Mouse (Mus musculus) layer of hippocampus, adult 11-12 months (tissue): ENCODE results near the gene Lbr.
"Not testable (repeated sequence)": the region's sequence is repeated elsewhere in the genome, so short reads cannot be mapped to it uniquely, and the experiment has no call there.

Source experiments
- DNase-seq: peaks from one replicate; pipeline ENCODE4 v3.0.0; 2022; ENCODE audit warnings: low spot score

Lbr gene

DNA sequence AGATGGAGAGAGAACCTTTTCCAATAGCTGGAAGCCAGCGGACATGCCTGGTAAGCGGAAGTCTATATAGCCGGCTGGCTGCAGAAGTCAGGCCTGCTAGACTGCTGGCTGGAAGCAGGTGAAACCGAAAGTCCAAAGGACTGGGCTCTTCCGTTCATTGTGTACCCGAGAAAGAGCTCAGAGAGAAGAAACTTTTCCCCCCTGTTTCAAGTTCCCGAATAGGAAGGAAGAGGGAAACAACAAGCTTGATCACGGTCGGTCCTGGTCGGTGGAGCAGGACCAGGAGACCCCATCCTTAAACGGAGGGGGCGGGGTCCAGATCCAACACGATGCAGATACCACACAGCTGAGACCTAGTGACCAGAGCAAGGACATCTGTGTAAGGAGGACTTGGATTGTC is 9.6 kb upstream of the Lbr start:
- no peak for DNase-seq

DNA sequence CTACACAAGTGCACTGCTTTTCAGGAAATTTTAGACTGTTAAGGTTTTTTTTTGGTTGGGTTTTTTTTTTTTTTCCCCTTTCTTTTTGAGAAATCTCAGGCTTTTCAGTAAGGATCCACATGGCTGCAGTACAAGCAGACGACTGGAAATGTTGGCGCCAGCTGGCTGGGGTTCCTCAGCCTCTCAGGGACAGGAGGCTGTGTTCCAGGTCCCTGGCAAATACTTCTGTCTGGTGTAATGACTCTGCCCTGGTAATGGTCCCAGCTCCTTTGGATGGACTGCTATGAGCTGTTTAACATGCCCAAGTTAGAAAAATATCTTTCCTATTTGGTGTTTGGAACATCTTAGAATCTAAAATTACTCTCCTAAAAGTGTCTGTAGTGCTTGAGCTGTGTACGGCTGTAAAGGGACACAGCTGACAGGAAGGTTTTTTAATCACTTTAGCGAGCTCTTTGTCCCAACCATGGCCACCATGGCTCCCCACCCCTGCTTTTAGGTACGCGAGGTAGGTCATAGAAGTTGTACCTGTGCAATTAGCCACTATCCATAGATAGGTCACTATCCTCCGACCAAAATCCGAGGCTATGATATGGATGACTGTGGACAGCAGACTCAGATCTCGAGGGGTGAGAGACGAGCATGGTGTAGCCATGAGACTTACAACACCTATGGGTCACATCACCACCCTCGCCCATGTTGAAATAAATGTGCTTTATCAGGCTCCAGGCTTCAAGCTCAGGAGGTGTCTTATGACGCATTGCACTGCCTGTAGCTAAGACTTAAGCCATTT is 8.9 kb upstream of the Lbr start:
- DNase-seq, result peak; percentile 65

DNA sequence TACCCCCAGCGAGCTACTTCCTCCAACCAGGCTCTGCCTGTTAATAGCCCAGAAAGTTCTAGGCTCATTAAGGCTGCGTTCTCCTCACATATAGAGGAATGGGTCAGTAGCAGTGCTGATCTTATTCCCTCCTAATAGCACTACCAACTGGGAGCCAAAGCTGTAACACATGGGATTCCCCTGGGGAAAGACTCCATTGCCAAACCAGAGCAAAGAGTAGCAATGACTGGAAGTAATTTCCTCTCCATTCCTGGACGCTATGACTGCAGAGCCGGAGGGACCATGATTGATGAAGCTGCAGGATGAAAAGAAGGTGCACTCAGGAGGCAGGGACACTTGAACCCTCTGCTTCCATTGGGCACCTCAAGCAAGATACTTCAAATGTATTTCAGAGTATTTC is 7.6 kb upstream of the Lbr start:
- no peak for DNase-seq

DNA sequence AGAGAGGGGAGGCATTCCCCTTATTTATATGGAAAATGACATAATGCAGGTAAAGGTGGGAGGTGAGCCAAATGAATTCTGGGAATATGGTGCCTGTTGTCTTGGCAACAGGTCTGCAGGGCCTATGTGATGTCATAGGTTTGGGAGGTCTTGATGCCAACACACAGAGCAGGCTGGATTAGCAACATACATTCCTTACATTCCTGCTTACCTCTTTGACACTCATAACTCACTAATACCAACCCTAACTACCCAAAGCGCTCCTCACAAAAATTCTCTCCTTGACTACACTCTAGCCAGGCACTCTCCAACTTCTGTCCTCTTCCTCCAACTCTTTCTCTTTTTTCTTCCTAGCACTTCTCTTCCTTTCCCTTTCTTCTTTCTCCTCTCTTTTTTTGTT is 5.4 kb upstream of the Lbr start:
- DNase-seq, result no peak

DNA sequence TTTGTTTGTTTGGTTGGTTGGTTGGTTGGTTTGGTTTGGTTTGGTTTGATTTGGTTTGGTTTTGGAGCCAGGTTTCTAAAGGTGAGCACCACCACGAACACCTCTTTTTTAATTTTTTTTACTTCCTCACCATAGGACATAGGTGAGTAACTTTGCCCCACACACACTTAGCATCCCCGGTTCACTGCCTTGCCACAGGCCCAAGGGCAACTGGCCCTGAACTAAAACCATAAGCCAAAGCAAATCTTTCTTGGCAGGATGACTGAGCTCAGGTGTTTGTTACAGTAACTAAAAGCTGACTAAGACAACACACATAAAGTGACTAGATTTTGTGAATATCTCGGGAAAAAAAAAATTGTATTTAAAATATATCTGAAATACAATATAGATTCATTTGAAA is 4.5 kb upstream of the Lbr start:
- no peak for DNase-seq

DNA sequence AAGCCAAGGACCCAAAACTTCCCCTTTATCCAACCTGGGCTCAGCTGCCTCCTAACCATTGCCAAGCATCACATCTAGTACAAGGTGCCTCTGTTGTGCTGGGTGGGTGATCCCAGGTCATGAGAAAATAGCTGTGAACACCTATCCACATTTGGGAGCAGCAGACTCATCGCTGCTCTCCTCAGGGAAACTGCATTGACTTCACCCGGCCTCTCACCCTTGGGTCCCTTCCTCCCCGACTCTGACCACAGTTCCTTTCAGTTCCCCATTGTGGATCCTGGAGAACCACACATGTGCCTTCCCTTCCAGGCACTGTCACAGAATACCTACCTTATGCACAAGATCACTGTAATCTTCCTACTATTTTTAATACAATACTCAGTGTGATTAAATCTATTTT is 2.9 kb upstream of the Lbr start:
- DNase-seq, result no peak

DNA sequence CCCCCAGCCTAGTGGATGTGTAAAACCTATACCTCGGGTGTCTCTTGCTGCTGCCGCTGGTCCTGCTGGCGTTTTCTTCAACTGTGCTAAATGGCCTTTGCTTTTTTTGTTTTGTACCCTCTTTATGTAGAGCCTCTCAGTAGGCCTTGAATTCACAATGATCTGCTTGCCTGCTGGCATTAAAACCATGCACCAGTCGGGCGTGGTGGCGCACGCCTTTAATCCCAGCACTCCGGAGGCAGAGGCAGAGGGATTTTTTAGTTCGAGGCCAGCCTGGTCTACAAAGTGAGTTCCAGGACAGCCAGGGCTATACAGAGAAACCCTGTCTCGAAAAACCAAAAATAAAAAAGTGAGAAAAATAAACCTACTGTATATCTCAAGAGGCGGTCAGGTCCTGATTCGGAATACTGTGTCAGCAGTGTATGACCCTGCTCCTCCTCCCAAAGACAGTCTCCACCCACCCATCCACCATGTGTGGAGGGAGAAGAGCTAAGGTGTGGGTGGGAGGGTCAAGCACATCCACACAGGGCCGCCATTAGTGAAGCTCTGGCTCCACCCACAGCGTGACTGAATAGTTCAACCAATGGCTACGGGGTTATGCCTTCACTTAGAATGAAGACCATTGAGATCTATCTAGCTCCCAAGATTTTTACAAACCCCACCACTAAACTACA is 2.2 kb upstream of the Lbr start:
- DNase-seq, result no peak

DNA sequence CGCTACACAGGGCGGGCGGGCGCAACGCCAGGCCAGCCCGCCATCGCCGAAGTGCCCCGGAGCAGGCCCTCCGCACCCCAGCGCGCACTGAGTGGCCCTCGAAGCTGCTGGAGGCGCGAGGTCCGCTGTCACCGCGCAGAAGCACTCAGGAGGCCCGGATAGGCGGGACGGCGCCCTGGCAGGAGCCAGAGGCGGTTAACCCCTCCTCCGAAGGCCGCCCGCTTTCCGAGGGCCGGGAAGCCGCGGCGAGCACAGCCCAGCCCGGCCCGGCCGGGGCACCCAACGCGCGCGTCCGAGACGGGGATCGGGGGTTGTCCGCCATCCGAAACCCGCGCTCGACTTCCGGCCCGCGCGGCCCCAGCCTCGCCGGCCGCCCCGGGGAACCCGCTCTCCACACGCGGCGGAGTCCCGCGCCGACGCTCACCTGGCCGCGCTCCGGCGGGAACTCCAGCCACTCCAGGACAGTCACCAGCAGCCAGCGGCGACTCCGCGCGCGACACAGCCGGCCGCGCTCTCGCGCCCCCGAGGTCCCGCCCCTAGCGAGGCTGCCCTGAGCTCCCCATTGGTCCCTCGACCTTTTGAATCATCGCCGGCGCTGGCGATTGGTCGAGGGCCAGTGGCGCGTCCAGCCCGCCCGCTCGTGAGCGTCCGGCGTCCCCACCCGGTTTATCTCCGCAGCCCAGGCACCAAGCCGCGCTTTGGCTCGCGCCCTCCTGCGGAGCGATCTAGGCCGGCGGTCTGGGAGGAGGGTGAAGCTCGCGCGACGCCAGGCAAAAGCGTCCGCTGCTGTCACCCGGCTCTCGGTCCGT is 778 bp downstream of the Lbr start:
- DNase-seq, result peak; percentile 96

DNA sequence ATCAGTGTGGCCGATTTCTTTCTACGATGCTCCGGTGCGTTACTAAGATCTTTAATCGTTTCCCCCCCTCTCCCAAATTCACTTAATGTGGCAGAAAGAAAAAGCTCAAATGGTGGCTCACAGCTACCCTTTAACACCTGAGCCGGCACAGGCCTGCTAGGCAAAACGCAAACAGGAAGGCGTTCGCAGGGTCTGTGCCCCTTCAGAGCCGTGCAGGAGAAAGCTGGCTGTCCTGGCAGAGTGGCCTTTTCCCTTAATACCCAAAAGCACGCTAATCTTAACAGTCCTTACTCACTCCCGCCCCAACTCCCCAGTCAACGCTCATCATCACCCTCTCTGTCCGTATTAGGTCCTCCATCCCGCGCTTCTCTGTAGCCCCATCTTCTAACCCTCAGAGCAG is 1.4 kb downstream of the Lbr start:
- no peak for DNase-seq

DNA sequence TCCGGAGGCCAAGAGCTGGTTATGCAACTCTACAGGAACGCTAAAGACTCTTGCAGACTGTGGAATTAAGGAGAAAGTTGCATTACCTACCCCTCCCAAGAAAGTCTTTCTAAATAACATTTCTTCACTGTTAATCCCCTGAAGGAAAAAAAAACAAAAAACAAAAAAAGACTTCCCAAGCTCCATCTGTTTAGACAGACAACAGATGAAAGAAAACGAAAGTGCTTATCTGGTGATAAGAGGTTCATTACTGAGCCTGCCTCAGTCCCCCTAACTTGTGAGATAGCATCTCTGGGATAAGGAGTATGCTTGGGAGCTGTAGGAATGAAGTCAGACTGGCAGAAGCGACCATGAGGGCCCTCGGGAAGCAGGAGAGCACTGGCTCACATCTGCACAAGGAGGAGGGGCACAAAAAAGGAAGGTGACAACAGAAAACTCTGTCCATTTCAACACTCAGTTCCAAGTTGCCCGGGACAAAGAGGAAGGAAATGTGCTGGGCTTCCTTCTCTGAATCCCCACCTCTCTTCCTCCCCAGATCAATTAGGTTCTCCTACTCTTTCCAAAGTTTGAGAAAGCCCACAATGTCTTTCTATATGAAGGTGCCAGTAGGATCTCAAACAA is 3.0 kb downstream of the Lbr start:
- DNase-seq, result no peak

DNA sequence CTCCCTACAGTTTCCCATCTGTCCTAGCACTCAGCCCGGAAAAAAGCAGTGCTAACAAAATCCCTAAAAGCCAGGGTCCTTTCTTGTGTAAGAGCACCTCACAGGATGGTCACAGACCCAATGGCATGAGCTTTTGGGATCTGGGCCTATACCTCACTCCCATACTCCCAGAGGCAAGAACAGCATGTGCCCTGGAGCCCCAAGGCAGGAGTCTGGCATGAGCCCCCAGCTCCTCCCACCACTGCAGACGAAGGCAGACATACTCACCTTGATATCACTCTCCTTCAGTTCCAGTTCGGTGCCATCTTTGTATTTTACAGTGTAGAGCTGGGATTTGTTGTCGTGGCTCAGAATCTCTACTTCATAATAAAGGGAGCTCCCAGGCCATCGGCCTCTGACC is 4.7 kb downstream of the Lbr start:
- no peak for DNase-seq

DNA sequence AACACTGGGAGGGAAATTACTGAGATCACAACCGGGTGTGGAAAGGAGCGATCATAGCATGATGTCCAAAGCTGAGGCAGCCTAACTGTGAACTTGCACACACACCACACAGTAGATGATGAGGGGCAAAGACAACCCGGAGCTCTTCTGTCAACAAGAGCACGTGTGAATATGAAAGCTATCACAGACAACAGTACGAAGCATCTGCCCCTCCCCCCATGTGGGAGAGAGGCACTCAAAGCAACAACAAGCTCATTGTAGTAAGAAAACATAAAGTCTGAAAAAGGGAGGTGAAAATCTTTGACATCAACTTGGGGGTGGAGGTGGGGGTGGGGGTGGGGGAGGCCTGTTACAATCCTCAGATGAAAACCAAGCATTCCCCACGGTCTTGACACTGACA is 9.7 kb downstream of the Lbr start:
- DNase-seq, result peak; percentile 15

DNA sequence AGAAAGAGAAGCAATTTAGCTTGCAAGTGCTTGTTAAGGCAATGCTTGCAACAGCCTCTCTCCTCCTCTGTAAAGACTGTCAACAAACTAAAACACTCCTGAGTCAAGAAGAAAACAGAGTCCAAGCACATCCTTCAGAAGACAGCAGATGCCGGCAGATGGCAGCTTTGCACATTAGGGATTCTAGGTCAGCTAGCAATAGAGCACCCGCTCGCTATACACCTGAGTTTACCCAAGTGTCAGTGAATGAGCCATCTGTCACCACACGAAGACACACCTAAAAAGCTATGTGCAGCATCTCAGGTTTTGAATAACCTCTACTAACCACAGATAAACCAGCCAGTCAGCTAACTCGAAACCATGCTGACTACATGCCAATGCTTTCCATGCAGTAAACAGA is 10.1 kb downstream of the Lbr start:
- peak; percentile 16 for DNase-seq

DNA sequence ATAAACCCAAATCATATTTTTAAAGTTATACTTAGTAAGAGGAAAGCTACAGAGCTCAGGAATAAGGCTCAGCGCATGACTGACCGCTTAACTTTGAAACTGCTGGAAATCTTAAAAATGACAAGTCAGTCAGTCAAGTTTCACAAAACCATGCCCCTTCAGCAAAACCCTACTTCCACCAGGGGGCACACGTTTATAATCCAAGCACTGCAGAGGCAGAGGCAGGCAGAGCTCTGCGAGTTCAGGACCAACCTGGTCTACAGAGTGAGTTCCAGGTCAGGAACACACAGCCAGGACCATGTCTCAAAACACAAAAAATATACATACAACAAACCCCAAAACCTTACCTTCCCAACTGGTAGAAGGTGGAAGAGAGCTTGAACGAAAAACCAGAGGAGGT is 14.5 kb downstream of the Lbr start:
- no peak for DNase-seq

DNA sequence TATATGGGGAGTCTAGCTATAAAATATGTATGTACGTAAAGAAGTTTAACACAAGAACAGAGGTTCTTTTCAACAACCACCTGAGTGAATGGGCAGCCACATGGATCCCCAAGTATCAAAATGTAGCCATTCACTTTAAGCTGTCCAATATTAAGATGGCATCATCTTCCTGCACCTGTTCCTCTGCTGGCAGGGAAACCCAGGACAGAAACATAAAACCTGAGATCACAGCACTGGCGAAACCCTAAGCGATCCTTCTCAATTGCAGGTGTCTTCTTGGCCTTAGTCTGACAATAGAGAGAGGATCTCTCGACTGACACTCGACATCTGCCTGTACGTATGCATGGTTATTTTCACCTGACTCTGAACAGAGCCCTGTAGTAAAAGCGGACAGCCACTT is 16.1 kb downstream of the Lbr start:
- no peak for DNase-seq

DNA sequence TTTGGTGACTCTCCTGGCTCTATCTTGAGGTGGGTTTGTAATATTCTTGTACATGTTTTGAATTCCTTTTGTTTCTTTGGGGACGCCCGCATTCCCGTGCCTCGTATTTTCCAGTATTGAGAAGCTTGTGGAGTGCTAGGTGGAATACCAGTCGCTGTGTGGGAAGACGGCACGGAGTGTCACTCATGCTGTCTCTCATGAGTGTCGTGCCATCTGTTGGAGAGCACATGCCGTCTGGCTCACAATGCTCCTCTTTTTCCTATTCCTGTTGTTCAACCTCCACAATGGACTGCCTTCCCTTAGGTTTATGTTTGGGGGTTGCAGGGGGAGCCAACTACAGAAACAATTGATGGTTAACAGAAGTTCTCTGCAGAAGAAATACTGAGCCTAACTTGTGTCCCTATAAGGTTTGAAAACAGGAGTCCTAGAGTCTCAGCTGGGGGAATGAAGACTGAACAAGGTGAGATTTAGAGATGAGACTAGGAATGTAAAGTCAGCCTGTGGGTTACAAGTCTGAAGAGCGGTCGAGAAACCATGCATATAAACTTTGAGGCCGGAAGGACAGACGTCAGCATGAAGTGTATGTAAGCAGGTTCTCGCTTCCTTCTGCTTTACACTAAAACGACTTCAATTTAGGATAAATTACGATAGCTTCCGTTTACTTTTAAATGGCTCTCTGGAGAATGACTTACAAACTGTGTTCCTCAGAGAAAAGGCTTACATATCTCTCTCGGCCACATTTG is 31.2 kb downstream of the Lbr start:
- peak; percentile 63 for DNase-seq

DNA sequence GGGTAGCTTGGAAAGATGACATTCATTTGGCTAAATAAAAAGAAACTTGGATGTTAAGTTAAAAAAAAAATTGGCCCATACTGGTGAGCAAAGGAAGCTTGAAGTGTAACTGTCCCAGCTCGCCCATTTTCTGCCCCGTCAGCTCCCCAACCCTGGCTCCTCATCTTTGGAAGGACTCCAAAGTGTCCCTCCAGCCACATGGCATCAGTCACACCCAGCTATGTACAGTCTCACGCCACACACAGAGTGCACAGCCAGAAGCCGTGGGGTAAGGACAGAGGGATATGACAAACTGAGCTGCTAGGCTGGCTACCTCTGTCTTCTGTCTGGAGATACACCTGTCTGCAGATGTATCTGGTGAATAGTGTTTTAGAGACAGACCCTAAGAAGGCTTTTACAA is 42.2 kb downstream of the Lbr start:
- DNase-seq, result no peak

DNA sequence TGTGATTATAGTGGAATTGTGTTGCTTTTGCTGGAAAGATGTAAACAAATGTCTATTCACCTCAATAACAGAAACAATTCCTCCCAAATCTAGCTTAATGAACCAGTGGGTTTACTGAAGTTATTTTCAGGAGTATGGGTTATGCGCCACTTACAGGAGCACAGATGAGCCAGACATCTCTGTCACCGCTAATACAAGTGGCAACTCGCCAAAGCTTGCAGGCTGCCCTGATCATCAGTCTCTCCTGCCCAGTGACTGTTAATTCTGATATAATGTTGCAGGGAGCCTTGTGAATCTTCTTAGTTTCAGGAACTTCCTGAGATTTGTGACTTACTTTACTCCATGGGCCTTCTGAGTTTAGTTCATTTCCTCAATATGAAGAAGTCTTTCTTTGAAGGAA is 42.9 kb downstream of the Lbr start:
- DNase-seq, result no peak

DNA sequence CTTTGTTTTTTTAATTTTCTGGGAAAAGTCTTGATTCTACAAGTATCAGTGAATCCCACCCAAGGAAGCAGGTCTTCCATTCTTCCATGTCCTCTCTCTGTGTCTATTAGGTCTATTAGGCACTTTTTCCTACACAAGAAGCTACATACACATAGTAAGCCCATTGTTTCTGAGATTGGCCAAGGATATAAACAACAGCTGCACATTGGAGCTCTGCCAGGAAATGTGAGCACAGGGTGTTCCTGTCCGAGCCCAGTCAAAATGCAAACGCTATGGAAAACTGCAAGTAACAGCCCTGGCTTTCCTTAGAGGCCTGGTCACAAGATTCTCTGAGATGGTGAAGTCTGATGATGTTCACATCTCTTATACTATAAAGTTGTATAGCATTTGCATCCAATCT is 49.3 kb downstream of the Lbr start:
- peak; percentile 66 for DNase-seq

DNA sequence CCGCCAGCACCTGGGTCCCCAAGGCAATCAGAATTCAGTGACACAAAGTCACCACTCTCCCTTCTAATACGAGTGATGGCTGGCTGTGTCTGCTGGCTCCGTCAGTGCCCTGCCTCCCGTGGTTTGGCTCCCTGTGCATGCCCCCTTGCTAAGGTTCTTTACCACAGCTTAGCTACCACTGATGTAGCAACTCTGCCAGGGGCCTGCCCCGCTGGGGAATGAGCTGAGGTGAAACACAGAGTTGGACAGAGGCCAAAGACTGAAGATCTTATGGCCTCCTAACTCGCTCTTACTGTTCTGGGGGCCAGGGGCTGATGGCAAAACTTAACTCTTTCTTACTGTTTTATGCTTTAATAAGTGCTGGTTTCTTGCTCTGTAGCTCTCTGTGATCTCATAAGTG is 52.9 kb downstream of the Lbr start:
- DNase-seq, result no peak

DNA sequence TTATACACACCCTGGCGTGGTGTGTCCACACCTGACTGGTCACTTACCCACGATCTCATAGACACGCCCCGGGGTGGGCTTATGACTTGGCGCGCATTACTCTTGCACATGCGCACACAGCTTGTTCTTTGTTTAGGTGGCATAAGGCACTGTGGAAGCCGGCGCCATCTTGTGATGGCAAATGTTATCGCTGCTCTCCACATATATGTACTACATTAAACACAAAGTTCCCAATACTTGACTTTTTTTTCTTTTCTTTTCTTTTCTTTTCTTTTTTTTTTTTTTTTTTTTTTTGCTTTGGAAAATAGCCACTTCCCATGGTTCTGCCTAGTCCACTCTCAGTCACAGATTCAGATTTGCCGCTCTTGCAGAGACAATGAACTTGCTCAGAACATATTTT is 60.2 kb downstream of the Lbr start:
- not testable (repeated sequence) for DNase-seq

DNA sequence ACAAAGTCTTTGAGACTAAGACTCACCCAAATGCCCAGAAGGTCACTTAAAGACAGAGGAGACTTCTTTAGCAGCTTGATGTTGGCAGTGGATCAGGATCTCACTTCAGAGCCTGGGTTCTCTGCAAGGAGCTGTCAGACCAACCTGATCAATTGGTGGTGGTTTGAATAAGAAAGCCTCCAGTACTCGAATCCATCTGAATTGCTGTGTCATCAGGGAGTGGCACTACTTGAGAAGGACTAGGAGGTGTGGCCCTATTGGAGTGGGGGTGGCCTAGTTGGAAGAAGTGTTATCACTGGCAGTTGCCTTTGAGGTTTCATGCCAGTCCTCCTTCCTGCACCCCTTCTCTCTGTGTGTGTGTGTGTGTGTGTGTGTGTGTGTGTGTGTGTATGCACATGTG is 66.3 kb downstream of the Lbr start:
- DNase-seq, result no peak
